Mouse (Mus musculus): Measurements from ENCODE around the gene Fbxo41.

GRCm38 (mm10) chr6:85452411-85452665 lies 50.5 kb downstream of the Fbxo41 start:
- TF ChIP-seq CTCF (IDR thresholded peaks at IDR 0.05; ENCODE audit: extremely low read depth, insufficient read length, insufficient replicate concordance, low read depth, low read length): no peak
- TF ChIP-seq POLR2A (IDR thresholded peaks at IDR 0.05; ENCODE audit: low read depth, low read length): no peak

Measured in small intestine, adult 2 months (tissue).